Comparison of ENCODE assay signal across 32 mouse cellular contexts in genomic region chr2:69719121-69719520, GRCm38 (mm10). TPM values are rescaled to one million over a fixed set of nuclear protein-coding genes. Genes with fewer than 3 reads are reported as not detected.
DNase-seq lines count a peak whose midpoint lies in the region; ATAC-seq and TF ChIP-seq lines count a peak whose summit lies in the region.
"Had no signal": no experiment of that assay in that cellular context is flagged by ENCODE, and none has a peak within 500 bp of the region (broad histone marks: within the 10 kb centered on the region; RNA-seq: fewer than 3 reads in every experiment).

No protein-coding gene starts in this region.

- no peaks in the 10 kb centered on the region for H3K36me3 ChIP-seq in megakaryocyte, embryonic 14.5 days (replicated peaks; ENCODE audit: low read length)
- H3K36me3 ChIP-seq in forebrain, postnatal 0 days (ENCODE audit: insufficient read depth), result no peaks in the 10 kb centered on the region
- H3K36me3 ChIP-seq: heart, embryonic 10.5 days; hindbrain, embryonic 13.5 days; limb, embryonic 10.5 days; limb, embryonic 15.5 days; midbrain, embryonic 13.5 days; neural tube, embryonic 15.5 days; stomach, embryonic 15.5 days had no signal

- no peak for TF ChIP-seq CTCF in bone marrow, adult 2 months (IDR thresholded peaks at IDR 0.05; ENCODE audit: control insufficient read depth, insufficient read depth, low read length)
- TF ChIP-seq CTCF in forebrain, postnatal 0 days (IDR thresholded peaks at IDR 0.05; ENCODE audit: low read depth), result no peak

- H3K4me1 ChIP-seq in bone marrow, adult 2 months (ENCODE audit: control insufficient read depth, insufficient read depth, low read length), result peaks cover 2% of the 10 kb centered on the region
- peaks cover 55% of the 10 kb centered on the region for H3K4me1 ChIP-seq in megakaryocyte, embryonic 14.5 days
- H3K4me1 ChIP-seq in forebrain, postnatal 0 days (ENCODE audit: insufficient read depth), result peaks cover 3% of the 10 kb centered on the region

- intact Hi-C loops in heart, postnatal 36 days (cut with DNase I), result no loop called here

- no peak for ATAC-seq in forebrain, postnatal 0 days
- ATAC-seq: intestine, embryonic 16.5 days; midbrain, embryonic 13.5 days had no signal

- no peaks in the 10 kb centered on the region for H3K9me3 ChIP-seq in megakaryocyte, embryonic 14.5 days
- no peaks in the 10 kb centered on the region for H3K9me3 ChIP-seq in forebrain, postnatal 0 days (ENCODE audit: low read length)
- H3K9me3 ChIP-seq: heart, embryonic 10.5 days; hindbrain, embryonic 13.5 days; limb, embryonic 10.5 days; limb, embryonic 15.5 days; midbrain, embryonic 13.5 days; neural tube, embryonic 15.5 days; stomach, embryonic 15.5 days had no signal

- H3K9ac ChIP-seq in forebrain, postnatal 0 days, result no peak overlapping the region
- H3K9ac ChIP-seq: hindbrain, embryonic 13.5 days; limb, embryonic 15.5 days; liver, embryonic 14.5 days; lung, embryonic 14.5 days; midbrain, embryonic 13.5 days; neural tube, embryonic 15.5 days; stomach, embryonic 15.5 days had no signal

- peak; percentile 23 for DNase-seq in A20 (ENCODE audit: low read depth, low spot score)
- DNase-seq in adrenal gland, adult 8-10 months, result peak; percentile 55
- no peak for DNase-seq in frontal cortex, postnatal 10 days (ENCODE audit: low spot score in 2 of 2)
- DNase-seq in heart, postnatal 36 days, result no peak
- no peak for DNase-seq in forebrain, postnatal 0 days
- DNase-seq: cerebellum, adult 11-12 months; cerebellum, postnatal 10 days; gastrocnemius, postnatal 14 days; heart, adult 11 months; heart, postnatal 4 days; kidney, adult 9 months; kidney, postnatal 10 days; layer of hippocampus, postnatal 36 days; lung, embryonic 14.5 days; lung, postnatal 14 days; right cerebral cortex, postnatal 25 days; thymus, postnatal 14 days had no signal

- no peak overlapping the region for H3K4me2 ChIP-seq in forebrain, postnatal 0 days (ENCODE audit: low read depth)
- H3K4me2 ChIP-seq: hindbrain, embryonic 13.5 days; limb, embryonic 15.5 days; lung, embryonic 14.5 days; midbrain, embryonic 13.5 days; neural tube, embryonic 15.5 days; stomach, embryonic 15.5 days had no signal

- peak overlapping the region; percentile 63; the same call in 1 of the 2 replicates for H3K27ac ChIP-seq in bone marrow, adult 2 months (ENCODE audit: control insufficient read depth, insufficient read depth, low read depth, low read length, poor library complexity)
- H3K27ac ChIP-seq in forebrain, postnatal 0 days (ENCODE audit: low read depth, low read length), result no peak overlapping the region
- H3K27ac ChIP-seq: heart, embryonic 10.5 days; hindbrain, embryonic 13.5 days; limb, embryonic 10.5 days; limb, embryonic 15.5 days; liver, embryonic 14.5 days; midbrain, embryonic 13.5 days; neural tube, embryonic 15.5 days; stomach, embryonic 15.5 days had no signal

- no peak for TF ChIP-seq POLR2A in bone marrow, adult 2 months (IDR thresholded peaks at IDR 0.05; ENCODE audit: borderline replicate concordance, control insufficient read depth, low read depth, low read length)

- H3K4me3 ChIP-seq in bone marrow, adult 2 months (replicated peaks; ENCODE audit: control insufficient read depth, low read depth, low read length), result no peak overlapping the region
- H3K4me3 ChIP-seq in megakaryocyte, embryonic 14.5 days (replicated peaks), result peak overlapping the region; percentile 33
- H3K4me3 ChIP-seq in forebrain, postnatal 0 days (ENCODE audit: low read depth, low read length), result no peak overlapping the region
- H3K4me3 ChIP-seq: erythroblast, embryonic 14.5 days; heart, embryonic 10.5 days; hindbrain, embryonic 13.5 days; limb, embryonic 10.5 days; limb, embryonic 15.5 days; midbrain, embryonic 13.5 days; neural tube, embryonic 15.5 days; stomach, embryonic 15.5 days had no signal

- WGBS in bone marrow, adult 2 months, result 39% methylated on average over 1 of the region's 1 CpGs
- 85% methylated on average over 1 of the region's 1 CpGs for WGBS in forebrain, postnatal 0 days

- no peaks in the 10 kb centered on the region for H3K27me3 ChIP-seq in megakaryocyte, embryonic 14.5 days (replicated peaks)
- H3K27me3 ChIP-seq in forebrain, postnatal 0 days (ENCODE audit: insufficient read depth, low read length), result no peaks in the 10 kb centered on the region
- H3K27me3 ChIP-seq: limb, embryonic 15.5 days; stomach, embryonic 15.5 days had no signal

RNA-seq across cellular contexts. Expression of gene Ppig, which starts 3.2 kb away (rescaled TPM):
- 10 to 100 TPM; 53.1 to 68.6 (median 61.8) TPM for total RNA-seq in adrenal gland, adult 8-10 months (2022)
- polyA plus RNA-seq in bone marrow, adult 2 months (2011; ENCODE audit: insufficient read depth, insufficient read length, low replicate concordance, missing spikeins), result 43.1 and 83.4 TPM in 2 replicates
- polyA plus RNA-seq in megakaryocyte, embryonic 14.5 days (2012; ENCODE audit: insufficient read depth, low replicate concordance), result 7.5 and 12.7 TPM in 2 replicates
- 10 to 100 TPM; 35.7 to 38.8 TPM for total RNA-seq in heart, postnatal 36 days (2021)
- total RNA-seq in forebrain, postnatal 0 days (2014; rRNA removed), result 13.2 and 18.7 TPM in 2 replicates
- 88.0 and 125 TPM in 2 replicates for polyA plus RNA-seq in forebrain, postnatal 0 days (2015; fragmentation: Nextera tagmentation; extraction: Ambion mirVana)

RNA-seq across cellular contexts. Expression of gene Fastkd1, which starts 5.8 kb away (rescaled TPM):
- total RNA-seq in adrenal gland, adult 8-10 months (2022), result 10 to 100 TPM; 21.4 to 26.0 (median 22.6) TPM
- polyA plus RNA-seq in bone marrow, adult 2 months (2011; ENCODE audit: insufficient read depth, insufficient read length, low replicate concordance, missing spikeins), result 2.0 and 5.9 TPM in 2 replicates
- polyA plus RNA-seq in megakaryocyte, embryonic 14.5 days (2012; ENCODE audit: insufficient read depth, low replicate concordance), result not detected in 2 replicates
- total RNA-seq in heart, postnatal 36 days (2021), result 10 to 100 TPM; 27.2 to 35.9 TPM
- total RNA-seq in forebrain, postnatal 0 days (2014; rRNA removed), result 21.3 and 24.4 TPM in 2 replicates
- 8.8 and 12.7 TPM in 2 replicates for polyA plus RNA-seq in forebrain, postnatal 0 days (2015; fragmentation: Nextera tagmentation; extraction: Ambion mirVana)
- polyA plus RNA-seq: erythroblast, embryonic 14.5 days had no signal

RNA-seq across cellular contexts. Expression of gene Klhl41, which starts 49.2 kb away (rescaled TPM):
- under 1 TPM; 0.21 to 0.59 (median 0.54) TPM for total RNA-seq in adrenal gland, adult 8-10 months (2022)
- polyA plus RNA-seq in bone marrow, adult 2 months (2011; ENCODE audit: insufficient read depth, insufficient read length, low replicate concordance, missing spikeins), result 0.60 TPM in 1 of 2 replicates, not detected in the other
- not detected in 2 replicates for polyA plus RNA-seq in megakaryocyte, embryonic 14.5 days (2012; ENCODE audit: insufficient read depth, low replicate concordance)
- 10 to 100 TPM; 66.9 to 77.0 TPM for total RNA-seq in heart, postnatal 36 days (2021)
- total RNA-seq in forebrain, postnatal 0 days (2014; rRNA removed), result 0.10 and 0.15 TPM in 2 replicates
- 0.10 and 0.13 TPM in 2 replicates for polyA plus RNA-seq in forebrain, postnatal 0 days (2015; fragmentation: Nextera tagmentation; extraction: Ambion mirVana)
- total RNA-seq: common myeloid progenitor, adult 5-6 weeks; megakaryocyte progenitor cell, adult 5-6 weeks; monocyte, adult 5-6 weeks had no signal
- polyA plus RNA-seq: erythroblast, embryonic 14.5 days had no signal

Comparison
In these comparisons a context has a peak if more than half of its experiments do, and no peak if none do; other contexts are left out.
1. DNase-seq: peak in A20 (single experiment) and adrenal gland, adult 8-10 months (single experiment); none in frontal cortex, postnatal 10 days (0 of 2), heart, postnatal 36 days (0 of 2) and forebrain, postnatal 0 days (single experiment).
2. RNA of gene Klhl41, which starts 49.2 kb away (total RNA-seq): 66.9 to 77.0 TPM in heart, postnatal 36 days; 0.21 to 0.59 TPM in adrenal gland, adult 8-10 months and 0.10 to 0.15 TPM in forebrain, postnatal 0 days; every median in the first group is over 10 times any median in the second.